Mouse (Mus musculus): ENCODE results near the gene Gm9833.

Gene Gm9833

DNA sequence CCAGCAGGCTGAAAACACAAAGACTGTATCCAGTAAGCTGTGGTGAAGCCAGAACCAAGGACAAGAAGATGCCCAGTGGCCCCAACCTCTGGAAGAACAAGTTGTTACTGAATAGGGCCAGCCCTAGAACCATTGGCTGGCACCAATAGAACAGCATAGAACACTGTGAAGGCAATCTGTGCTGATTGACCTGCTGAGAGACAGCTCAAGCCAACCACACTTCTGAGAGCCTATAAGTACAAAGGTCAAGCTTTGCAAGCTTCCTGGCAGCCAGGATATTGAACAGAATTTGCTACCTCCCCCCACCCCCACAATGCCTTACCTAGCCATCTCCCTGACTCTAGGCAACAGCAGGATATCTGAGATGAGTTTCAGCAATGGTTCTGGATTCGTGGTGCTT, 35.7 kb downstream of the Gm9833 start:
- no peak for DNase-seq

DNA sequence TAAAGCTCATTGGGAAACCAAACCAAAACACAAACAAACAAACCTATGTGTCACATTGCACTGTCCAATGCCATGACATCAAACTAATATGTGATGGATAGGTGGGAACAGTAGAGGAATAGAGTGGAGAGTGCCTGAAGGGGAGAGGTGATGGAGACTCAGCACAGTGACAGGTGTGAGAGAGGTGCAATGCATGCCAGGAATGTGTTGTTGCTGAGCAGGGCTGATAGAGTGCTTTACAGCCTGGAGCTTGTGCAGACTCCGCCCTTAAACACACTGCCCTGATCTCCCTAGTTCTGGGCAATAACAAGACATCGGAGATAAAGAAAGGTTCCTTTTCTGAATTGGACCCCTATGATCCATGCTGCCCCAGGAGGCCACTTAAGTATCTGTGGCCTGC, 36.2 kb downstream of the Gm9833 start:
- no peak for DNase-seq

DNA sequence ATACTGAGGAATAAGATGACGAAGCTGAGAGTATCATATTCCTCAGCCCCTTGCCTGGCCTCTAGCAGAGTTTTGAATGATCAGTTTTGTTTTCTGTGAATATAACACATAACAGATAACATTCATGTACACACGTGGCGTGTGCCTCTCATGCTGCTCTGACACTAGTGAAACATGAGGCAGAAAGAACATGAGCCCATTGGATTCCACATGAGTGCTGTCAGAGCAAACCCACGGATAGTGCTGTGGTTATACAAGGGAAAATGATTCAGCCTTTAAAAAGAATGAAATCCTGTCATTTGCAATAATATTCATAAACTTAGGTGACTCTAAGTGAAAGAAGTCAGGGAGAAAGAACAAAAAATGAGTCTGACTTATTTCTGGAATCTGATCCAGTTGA, 37.4 kb downstream of the Gm9833 start:
- DNase-seq = no peak

DNA sequence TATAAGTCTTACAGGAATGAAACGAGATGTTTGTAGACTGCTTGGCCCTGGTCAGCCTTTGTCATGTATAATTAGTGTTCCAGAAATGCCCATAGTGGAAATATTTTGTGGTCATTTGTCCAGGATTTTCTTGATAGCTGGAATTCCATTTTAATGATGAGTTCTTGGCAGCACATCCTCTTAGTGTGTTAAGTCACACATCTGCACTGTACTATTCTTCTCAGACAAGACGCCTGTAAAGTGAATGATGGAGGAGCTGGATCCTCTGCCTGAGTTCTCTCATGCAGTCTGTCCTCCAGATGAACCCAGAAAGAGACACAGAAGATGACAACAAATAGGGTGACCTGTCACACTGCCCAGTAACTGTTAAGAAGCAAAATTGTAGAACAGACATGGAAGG, 38.1 kb downstream of the Gm9833 start:
- DNase-seq = no peak

DNA sequence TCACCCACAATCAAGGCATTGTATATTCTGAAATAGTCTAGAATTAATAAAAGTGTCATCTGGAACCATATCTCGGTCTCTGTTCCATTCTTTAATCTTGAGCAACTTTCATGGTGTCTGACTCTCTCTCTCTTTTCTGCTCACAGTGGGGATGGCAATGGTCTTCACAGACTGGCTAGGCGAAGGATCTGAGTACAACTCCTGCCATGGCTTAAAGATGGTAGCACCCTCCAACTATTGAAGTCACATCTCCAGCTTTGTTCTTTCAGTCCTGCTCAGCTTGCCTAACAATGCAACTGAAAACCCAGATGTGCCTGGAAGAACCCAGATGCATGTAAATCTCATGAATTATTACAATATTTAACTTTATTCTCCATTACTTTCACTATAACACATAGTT, 38.6 kb downstream of the Gm9833 start:
- no peak for DNase-seq

DNA sequence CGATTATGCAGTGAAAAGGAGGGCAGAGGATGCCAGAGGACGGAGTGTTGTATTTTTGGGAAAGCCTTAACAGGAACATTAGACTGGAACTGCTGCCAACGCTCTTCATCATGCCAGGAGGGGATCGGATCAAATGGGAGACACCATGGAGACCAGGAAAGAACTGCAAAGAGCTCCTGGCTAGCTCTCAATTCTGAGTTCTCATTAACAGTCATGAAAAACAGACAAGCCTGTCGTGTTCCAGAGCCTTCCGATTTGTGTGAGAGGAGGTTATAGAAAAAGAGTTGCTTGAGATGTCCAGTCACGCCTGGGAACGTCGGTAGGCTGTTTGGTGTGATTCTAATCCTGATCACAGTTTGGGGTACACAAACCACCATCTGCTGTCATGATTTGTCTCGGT, 39.0 kb downstream of the Gm9833 start:
- DNase-seq = peak; percentile 16 to 28

DNA sequence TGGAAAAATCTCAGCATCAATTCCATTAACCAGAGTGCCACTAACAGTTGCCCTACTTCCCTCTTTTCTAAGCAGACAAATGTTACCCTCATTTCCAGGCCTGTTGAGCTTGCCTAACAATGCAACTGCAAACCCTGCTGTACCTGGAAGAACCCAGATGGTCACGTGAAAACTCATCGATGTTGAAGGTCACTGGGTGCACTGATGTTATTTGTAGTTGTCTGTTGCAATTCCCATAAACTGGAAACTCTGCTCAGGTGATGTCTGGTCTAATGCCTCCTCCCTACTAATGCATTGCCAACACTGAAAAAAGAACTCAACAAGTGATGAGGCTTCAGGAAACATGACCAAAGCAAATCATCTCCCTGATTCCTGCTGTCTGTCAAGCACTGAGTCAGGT, 39.6 kb downstream of the Gm9833 start:
- DNase-seq = no peak
